Mouse (Mus musculus) right cerebral cortex, postnatal 10 days (tissue): ENCODE data around the gene Madcam1.
A peak's percentile ranks its signal among the peaks of the same experiment; 100 is the strongest.

Experiments used
- DNase-seq, 2 experiments: peaks; one replicate each; pipeline ENCODE4 v3.0.0; 2021; ENCODE audit warnings: low spot score in 2 of 2

Gene Madcam1

DNA sequence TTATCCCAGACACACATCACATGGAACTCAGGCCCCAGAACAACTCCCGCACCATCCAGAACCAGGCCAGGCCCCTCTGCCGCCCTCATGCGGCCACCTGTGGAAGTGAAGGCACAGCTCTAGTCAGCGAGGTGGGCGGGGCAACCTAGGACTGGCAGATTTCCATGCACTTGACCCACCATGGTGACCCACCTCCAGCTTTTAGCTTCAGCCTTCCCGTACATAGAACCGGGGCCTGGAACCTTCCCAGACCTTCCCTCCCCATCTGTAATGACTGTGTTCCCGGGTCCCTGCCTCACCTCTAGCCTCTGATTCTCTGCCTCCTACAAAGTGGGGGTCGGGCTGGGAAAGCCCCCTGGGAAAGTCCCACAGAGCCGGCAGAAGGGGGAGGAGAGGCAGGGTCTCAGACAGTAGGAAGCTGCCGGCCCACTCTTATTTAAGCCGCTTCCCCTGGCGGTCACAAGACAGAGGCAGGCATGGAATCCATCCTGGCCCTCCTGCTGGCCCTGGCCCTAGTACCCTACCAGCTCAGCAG is at the start of gene Madcam1:
TSS of gene Madcam1 (plus strand) at position 429 of the 535 bp plus-strand sequence.
- DNase-seq: peak; percentile 64 to 75

GRCm38 (mm10) chr10:79615860-79616259 is 48.5 kb upstream of the Madcam1 start:
- DNase-seq: peak; percentile 64 to 74

DNA sequence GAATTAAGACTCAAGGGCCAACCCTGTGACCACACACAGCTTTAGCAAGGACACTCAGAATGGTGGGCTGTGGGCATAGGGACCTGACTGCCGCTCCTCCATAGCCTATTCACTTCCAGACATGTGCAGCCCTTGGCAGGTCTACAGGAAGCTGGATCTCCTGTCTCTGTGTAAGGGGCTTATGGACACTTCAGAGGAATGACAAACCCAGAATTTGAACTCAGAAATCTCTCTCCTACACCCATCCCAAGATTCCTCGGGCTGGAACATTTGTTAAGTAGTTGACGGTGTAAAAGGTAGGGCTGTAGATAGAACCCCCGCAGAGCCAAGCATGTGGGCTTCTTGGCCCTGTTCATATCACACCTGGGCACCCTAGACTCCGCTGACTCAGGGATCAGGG is 48.0 kb upstream of the Madcam1 start:
- no peak for DNase-seq

DNA sequence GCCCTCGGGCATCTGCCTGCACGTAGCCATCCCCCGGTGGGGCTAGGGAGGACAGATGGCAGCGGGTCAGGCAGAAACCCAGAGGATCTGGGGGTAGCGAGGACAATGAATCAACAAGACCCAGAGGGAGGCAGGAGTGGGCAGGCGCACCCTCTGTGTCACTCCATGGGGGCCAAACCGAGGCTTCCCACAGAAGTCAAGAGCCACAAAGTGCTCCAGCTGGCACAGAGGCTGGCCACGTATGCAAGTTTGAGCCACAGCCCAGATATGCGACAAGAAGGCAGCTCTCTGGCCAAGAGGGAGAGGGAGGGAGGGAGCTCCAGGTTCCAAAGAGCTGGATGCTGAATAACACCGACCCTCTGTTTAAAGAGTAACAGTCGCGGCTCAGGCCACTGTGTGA is 40.4 kb upstream of the Madcam1 start:
- DNase-seq: no peak

DNA sequence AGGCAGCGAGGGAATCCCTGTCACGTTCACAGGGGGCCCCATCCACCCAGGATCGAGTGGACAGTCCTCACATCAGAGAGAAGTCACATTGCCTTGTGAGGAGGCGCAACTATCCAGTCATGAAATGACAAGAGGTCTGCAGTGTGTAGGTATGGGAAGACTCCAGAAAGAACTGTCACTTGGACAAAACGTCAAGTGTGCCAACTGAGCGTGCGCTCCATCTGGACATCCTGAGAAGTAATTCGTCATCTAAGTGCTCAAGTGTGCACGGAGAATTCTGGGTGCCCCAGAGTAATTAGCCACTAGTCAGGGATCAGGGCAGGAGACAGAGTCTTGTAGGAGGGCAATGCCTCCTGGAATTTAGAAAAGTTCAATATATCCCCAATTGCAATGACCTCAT is 39.0 kb upstream of the Madcam1 start:
- DNase-seq: no peak

DNA sequence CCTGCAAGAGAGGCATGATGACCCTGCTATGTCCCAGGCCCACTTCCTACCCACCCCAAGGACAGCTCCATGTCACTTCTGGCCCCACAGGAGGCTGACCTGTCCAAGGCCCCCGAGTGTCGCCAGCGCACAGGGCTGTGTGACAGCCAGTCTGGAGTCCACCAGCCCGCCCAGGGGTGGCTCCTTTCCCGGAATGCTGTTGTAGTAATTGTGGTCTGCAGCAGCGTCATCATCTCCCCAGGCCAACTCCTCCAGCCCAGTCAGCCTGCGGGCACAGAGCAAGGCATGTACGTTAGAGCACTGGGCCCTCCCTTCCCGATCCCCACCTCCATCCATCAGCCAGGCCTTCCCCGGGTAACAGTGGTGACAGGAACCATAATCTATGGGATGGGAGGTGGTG is 38.2 kb upstream of the Madcam1 start:
- DNase-seq: no peak

DNA sequence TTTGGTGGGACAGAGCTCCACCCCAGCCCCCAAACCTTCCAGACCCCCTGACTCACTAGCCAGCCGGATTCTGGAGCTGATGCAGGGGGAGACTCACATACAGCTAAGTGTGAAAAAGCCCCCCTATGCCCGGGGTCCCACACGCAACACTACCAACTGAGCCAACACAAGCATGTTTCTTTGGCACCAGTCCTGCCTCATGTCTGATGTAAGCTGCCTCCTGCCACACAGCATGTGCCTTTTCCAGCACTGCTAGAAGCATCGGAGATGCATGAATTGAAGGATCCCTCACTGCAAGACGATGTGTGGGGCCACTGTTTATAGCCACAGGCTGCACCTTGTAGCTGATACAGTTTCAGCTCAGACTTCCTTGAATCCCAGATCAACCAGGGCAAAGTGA is 36.0 kb upstream of the Madcam1 start:
- DNase-seq: no peak

- peak; percentile 64 to 82 for DNase-seq
Observed at GRCm38 (mm10) chr10:79631432-79631831, 32.9 kb upstream of the Madcam1 start.

DNA sequence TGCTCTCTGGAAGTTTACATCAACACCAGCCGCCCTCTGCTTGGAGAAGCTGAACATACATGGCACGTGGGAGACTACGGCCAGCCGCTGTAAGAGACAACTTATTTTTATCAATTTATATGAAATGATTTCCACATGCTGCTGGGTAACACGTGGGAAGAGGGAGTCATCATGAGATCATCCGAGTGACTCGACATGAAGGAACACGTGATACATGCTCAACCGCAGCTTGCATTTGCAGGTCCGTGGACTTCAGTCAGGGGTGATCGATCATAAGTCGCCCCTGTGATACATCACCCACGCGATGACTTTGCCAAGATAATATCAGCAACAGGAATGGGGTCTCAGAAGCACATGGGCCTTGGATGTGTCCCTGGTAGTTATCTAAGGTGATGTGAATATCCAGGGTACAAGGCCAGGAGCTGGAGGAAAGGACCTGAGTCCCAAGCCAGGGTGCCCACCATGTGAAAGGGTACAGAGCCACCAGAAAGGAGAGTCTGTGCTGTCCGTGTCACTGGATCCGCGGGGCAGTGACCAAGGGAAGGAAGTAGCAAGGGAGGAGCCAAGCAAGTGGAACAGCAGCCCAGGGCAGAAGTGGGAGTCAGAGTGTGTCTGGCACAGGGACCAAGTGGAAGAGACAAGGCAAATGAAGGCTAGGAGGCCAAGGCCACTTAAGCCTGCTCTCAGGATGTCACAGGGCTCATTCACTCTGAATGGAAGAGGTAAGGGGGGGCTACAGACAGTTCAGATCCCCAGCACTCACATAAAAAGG is 31.2 kb upstream of the Madcam1 start:
- peak in 1 of 2 experiments; percentile 22 for DNase-seq

DNA sequence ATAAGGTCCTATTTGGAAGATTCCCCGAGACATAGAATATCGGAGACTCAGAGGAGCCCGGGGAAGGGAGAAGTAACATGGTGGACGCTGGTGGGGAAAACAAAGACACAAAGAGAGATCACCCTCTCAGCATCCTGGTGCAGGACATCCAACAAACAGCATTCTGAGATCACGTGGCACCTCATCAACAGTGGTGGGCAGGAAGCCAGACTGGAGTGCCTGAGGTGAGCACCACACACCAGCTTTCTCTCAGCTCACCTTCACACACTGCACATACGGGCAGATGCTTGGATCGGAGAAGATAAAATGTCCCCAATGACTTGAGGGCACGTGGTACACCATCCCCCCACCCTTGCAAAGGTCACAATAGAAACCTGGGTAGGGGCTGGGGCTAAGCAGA is 28.1 kb upstream of the Madcam1 start:
- DNase-seq: no peak

DNA sequence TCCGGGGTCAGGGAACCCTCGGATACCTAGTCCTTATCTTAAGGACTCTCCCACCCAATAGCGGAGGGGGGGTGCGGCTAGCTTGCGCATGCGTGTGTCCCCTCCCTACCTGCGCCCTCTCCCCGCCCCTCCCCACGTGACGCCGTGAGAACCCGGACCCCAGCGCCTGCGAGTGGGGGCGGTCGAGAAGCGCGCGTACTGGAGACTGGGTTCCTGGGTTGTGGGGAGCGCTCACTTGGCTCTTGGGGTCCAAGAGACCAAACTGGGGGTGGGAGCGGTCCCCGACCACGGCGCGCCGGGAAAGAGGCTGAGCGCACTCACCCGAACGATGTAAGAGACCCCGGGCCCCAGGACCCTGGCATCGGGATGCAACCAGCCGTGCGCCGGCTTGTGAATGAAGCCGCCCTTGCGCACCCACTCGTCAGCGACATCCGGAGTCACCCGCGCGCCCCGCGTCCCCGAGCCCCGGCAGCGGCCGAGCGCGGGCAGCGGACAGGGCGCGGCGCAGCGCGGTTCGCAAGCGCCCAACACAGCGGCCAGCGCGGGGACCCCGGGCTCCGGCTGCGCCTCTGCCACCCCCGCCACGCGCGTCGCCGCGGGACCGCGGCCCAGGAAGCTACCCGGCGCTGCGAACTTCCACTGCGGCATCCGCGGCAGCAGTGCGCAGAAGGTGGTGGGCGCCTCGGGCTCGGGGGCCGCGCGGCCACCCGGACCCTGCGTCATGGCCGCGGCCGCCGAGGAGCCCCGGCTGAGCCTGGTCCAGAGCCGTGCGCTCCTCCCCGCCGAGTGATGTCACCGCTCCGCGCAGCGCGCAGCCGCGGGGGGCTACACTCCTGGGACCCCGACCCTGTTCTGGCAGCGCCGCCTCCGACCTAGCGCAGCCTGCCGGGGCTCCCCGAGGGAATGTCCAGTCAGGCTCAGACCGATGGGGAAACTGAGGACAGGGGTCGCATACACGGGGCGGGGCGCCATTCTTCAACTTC is 26.9 kb upstream of the Madcam1 start, which contains the start of gene Shc2:
TSS of gene Shc2 (minus strand) at position 791 of the 983 bp plus-strand sequence.
- DNase-seq: peak; percentile 93

GRCm38 (mm10) chr10:79638486-79639204 is 25.7 kb upstream of the Madcam1 start:
- DNase-seq: peak; percentile 70 to 75

GRCm38 (mm10) chr10:79645711-79646110 is 18.6 kb upstream of the Madcam1 start, which contains the start of gene Odf3l2:
TSS of gene Odf3l2 (minus strand) at chr10:79645738.
- DNase-seq: no peak

DNA sequence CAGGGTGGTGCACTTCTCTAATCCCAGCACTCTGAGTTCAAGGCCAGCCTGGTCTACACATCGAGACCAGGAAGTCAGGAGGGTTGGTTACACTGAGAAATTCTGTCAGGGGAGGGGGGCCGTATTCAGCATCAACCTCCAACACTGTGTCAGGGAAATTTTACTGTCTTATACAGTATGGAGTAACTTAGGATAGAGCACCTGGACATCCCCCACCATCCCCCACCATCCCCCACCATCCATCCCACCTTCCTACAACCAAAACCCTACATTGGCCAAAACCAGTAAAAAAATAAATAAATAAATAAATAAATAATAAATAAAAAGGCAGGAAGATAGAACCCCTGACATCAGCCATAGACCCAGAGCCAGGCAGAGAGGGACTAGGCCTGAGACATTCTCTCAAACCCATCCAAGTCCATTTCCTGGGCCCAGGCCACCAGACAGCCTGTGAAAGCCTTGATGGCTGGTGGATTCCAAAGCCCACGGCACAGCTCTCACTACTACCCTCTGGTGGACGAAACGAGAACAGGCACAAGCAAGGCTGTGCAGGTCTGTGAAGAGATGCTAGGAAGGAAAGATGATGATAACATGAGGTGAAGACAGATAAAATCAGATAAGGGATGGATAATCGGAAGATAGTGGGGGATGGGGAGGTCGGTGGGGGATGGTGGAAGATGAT is 15.1 kb upstream of the Madcam1 start:
- peak; percentile 79 to 85 for DNase-seq

GRCm38 (mm10) chr10:79652789-79653188 is 11.6 kb upstream of the Madcam1 start:
- no peak for DNase-seq

GRCm38 (mm10) chr10:79654946-79655395 is 9.4 kb upstream of the Madcam1 start:
- DNase-seq: peak; percentile 76 to 92

DNA sequence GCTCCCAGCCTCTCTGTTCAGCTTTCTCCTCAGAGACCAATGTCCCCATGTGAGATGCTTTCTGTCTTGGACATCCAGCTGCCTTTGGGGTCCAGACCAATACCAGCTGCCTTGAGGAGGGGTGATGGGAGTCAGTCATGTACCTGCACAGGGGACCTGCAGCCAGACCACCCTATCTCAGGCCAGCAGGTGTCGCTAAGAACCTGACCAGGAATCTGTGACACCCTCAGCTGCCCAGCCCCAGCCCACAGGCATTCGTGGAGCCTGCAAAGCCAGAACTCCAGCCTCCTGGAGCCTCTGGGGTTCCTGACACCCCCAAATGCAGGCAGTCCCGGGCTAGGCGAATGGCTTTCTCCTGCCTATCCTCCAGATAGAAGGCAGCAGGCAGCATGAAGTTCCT is 5.5 kb upstream of the Madcam1 start:
- no peak for DNase-seq

GRCm38 (mm10) chr10:79660298-79660697 is 4.1 kb upstream of the Madcam1 start:
- no peak for DNase-seq

DNA sequence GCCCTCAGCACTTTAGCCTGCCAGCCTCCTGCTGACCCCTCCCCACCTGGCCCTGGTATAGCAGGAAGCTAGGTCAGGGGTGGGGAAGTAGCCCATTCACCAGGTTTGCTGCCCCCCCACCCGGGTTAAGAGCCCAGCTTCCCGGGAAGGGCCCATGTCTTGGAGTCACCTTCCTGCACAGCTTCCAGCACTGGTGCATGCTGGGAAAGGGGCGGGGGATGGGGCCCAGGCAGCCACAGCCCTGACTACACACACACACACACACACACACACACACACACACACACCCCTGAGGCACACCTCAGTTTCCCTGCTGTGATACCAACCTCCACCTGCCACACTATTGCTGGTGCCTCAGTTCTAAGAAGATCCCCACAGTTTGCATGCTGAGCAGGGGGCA is 2.5 kb upstream of the Madcam1 start:
- DNase-seq: peak in 1 of 2 experiments; percentile 26

DNA sequence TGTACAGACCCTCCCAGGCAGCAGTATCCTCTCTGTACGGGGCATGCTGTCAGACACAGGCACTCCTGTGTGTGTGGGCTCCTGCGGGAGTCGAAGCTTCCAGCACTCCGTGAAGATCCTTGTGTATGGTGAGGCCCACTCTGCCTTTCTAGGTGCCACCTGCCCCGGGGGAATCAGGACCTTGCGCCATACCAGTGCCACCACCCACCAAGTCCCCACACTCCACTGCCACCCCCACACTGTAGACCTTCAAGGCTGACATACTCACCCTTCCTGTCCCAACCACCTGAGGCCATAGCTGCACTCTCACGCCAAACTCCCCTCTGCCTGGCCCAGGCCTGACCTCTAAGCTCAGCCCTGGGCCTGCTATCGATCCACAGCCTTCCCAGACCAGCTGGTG is 692 bp downstream of the Madcam1 start:
- no peak for DNase-seq

- peak in 1 of 2 experiments; percentile 38 for DNase-seq
Observed at GRCm38 (mm10) chr10:79666493-79666892, 2.1 kb downstream of the Madcam1 start.
